In genomic region chr7:99181619-99182431, GRCm38 (mm10) we compare ENCODE assay signal across 8 mouse cellular contexts. TPM values are rescaled to one million over a fixed set of nuclear protein-coding genes. Genes with fewer than 3 reads are reported as not detected.
DNase-seq lines count a peak whose midpoint lies in the region; ATAC-seq and TF ChIP-seq lines count a peak whose summit lies in the region.

No protein-coding gene starts in this region.

- WGBS in hindbrain, embryonic 11.5 days = 21% methylated on average over 14 of the region's 14 CpGs
- WGBS in limb, embryonic 11.5 days = 22% methylated on average over 14 of the region's 14 CpGs
- WGBS in midbrain, embryonic 15.5 days = 20% methylated on average over 14 of the region's 14 CpGs

- TF ChIP-seq CTCF in left cerebral cortex, adult 2 months (IDR thresholded peaks at IDR 0.05) = no peak

- peak; percentile 38 to 44 for DNase-seq in left cerebral cortex, adult 2 months (ENCODE audit: extremely low spot score in 1 of 2, low spot score in 2 of 2)
- DNase-seq in left cerebral cortex, postnatal 4 days = no peak
- no peak for DNase-seq in hindbrain, embryonic 11.5 days (ENCODE audit: low spot score)
- no peak for DNase-seq in limb, embryonic 11.5 days (ENCODE audit: low spot score)
- DNase-seq in urinary bladder, adult 2 months (ENCODE audit: low spot score) = no peak

- peaks cover 2% of the 10 kb centered on the region; the same call in 1 of the 2 replicates for H3K4me1 ChIP-seq in brown adipose tissue, adult 24 weeks (ENCODE audit: control insufficient read depth, insufficient read depth, insufficient read length, low read length)
- H3K4me1 ChIP-seq in hindbrain, embryonic 11.5 days (replicated peaks; ENCODE audit: control insufficient read depth, insufficient read depth, low read length) = 0 out of 2 replicates have a peak, but pooled peaks cover 3% of the 10 kb centered on the region
- no peaks in the 10 kb centered on the region for H3K4me1 ChIP-seq in limb, embryonic 11.5 days (ENCODE audit: control insufficient read depth, insufficient read depth, low read length)
- peaks cover 12% of the 10 kb centered on the region for H3K4me1 ChIP-seq in midbrain, embryonic 15.5 days

- H3K36me3 ChIP-seq in hindbrain, embryonic 11.5 days (ENCODE audit: control insufficient read depth, insufficient read depth, low read length) = no peaks in the 10 kb centered on the region
- H3K36me3 ChIP-seq in limb, embryonic 11.5 days (ENCODE audit: control insufficient read depth, insufficient read depth, low read length) = no peaks in the 10 kb centered on the region
- H3K36me3 ChIP-seq in midbrain, embryonic 15.5 days (replicated peaks) = no peaks in the 10 kb centered on the region

- H3K27me3 ChIP-seq in hindbrain, embryonic 11.5 days (ENCODE audit: control insufficient read depth, insufficient read depth, low read length) = no peaks in the 10 kb centered on the region
- no peaks in the 10 kb centered on the region for H3K27me3 ChIP-seq in limb, embryonic 11.5 days (ENCODE audit: control insufficient read depth, insufficient read depth, low read length)
- H3K27me3 ChIP-seq in midbrain, embryonic 15.5 days (replicated peaks) = peaks cover 8% of the 10 kb centered on the region; the same call in 1 of the 2 replicates

- peak overlapping the region; percentile 78 for H3K4me3 ChIP-seq in left cerebral cortex, adult 2 months
- peak overlapping the region; percentile 75 for H3K4me3 ChIP-seq in brown adipose tissue, adult 24 weeks (ENCODE audit: insufficient read depth, low read depth, low read length)
- peak overlapping the region; percentile 68 for H3K4me3 ChIP-seq in hindbrain, embryonic 11.5 days (ENCODE audit: low read depth, low read length)
- H3K4me3 ChIP-seq in limb, embryonic 11.5 days (ENCODE audit: low read depth, low read length) = peak overlapping the region; percentile 67
- H3K4me3 ChIP-seq in midbrain, embryonic 15.5 days = peak overlapping the region; percentile 76

- peak overlapping the region; percentile 99 for H3K27ac ChIP-seq in left cerebral cortex, adult 2 months
- peak overlapping the region; percentile 91 for H3K27ac ChIP-seq in brown adipose tissue, adult 24 weeks (replicated peaks; ENCODE audit: low read depth, low read length)
- no peak overlapping the region for H3K27ac ChIP-seq in hindbrain, embryonic 11.5 days (ENCODE audit: low read depth, low read length)
- H3K27ac ChIP-seq in limb, embryonic 11.5 days (replicated peaks; ENCODE audit: low read depth, low read length) = no peak overlapping the region
- 0 out of 2 replicates have a peak overlapping the region, but pooled peaks have one; percentile 79 for H3K27ac ChIP-seq in midbrain, embryonic 15.5 days

- H3K9me3 ChIP-seq in hindbrain, embryonic 11.5 days (ENCODE audit: control insufficient read depth, low read length) = no peaks in the 10 kb centered on the region
- H3K9me3 ChIP-seq in limb, embryonic 11.5 days (ENCODE audit: control insufficient read depth, low read length) = no peaks in the 10 kb centered on the region
- no peaks in the 10 kb centered on the region for H3K9me3 ChIP-seq in midbrain, embryonic 15.5 days

- H3K9ac ChIP-seq in hindbrain, embryonic 11.5 days (ENCODE audit: low read depth, low read length) = peak overlapping the region; percentile 79
- H3K9ac ChIP-seq in limb, embryonic 11.5 days (ENCODE audit: low read length) = peak overlapping the region; percentile 83
- H3K9ac ChIP-seq in midbrain, embryonic 15.5 days = peak overlapping the region; percentile 89

- H3K4me2 ChIP-seq in hindbrain, embryonic 11.5 days (replicated peaks; ENCODE audit: low read depth, low read length) = peak overlapping the region; percentile 96
- peak overlapping the region; percentile 95 for H3K4me2 ChIP-seq in limb, embryonic 11.5 days (ENCODE audit: low read depth, severe bottlenecking)
- H3K4me2 ChIP-seq in midbrain, embryonic 15.5 days = peak overlapping the region; percentile 89

- intact Hi-C loops in left cerebral cortex, adult 2 months (cut with DNase I) = loop anchor here (2.0 kb wide), 1 partner anchor 67 kb away; no protein-coding TSS in a partner anchor
- intact Hi-C loops in left cerebral cortex, postnatal 4 days (cut with DNase I) = no loop called here

- ATAC-seq in hindbrain, embryonic 11.5 days (ENCODE audit: low FRiP score) = no peak; the same call in 1 of the 2 replicates
- peak; percentile 1; the same call in 1 of the 2 replicates for ATAC-seq in limb, embryonic 11.5 days (ENCODE audit: insufficient number of reproducible peaks, low FRiP score, low TSS enrichment, low read depth)
- 0 out of 2 replicates have a peak, but pooled peaks have one; percentile 9 for ATAC-seq in midbrain, embryonic 15.5 days (replicated peaks)
- no peak for ATAC-seq in erythroid progenitor cell, adult 5-6 weeks (replicated peaks; ENCODE audit: low FRiP score, poor library complexity, severe bottlenecking)

RNA-seq across cellular contexts. Expression of gene Dgat2, which starts 0.7 kb away (rescaled TPM):
- 10 to 100 TPM; 55.7 to 57.8 TPM for total RNA-seq in left cerebral cortex, adult 2 months (2021)
- total RNA-seq in left cerebral cortex, postnatal 4 days (2021) = 10 to 100 TPM; 31.9 to 37.2 TPM
- polyA plus RNA-seq in brown adipose tissue, adult 24 weeks (2012; ENCODE audit: insufficient read depth, insufficient read length, missing spikeins) = 1,082 and 1,581 TPM in 2 replicates
- polyA plus RNA-seq in hindbrain, embryonic 11.5 days (2014; fragmentation: Nextera tagmentation; extraction: Ambion mirVana) = 9.4 and 11.2 TPM in 2 replicates
- polyA plus RNA-seq in limb, embryonic 11.5 days (2014; fragmentation: Nextera tagmentation; extraction: Ambion mirVana) = 10.6 and 12.3 TPM in 2 replicates
- polyA plus RNA-seq in midbrain, embryonic 15.5 days (2015; fragmentation: Nextera tagmentation; extraction: Ambion mirVana) = 21.4 and 22.0 TPM in 2 replicates
- 0.42 and 7.6 TPM in 2 replicates for total RNA-seq in erythroid progenitor cell, adult 5-6 weeks (2015; ENCODE audit: low replicate concordance)
- total RNA-seq in erythroid progenitor cell, adult 5-6 weeks (2017; ENCODE audit: low replicate concordance) = 0.90 and 2.8 TPM in 2 replicates
- polyA plus RNA-seq in urinary bladder, adult 2 months (2012; rRNA removed) = 82.3 and 95.8 TPM in 2 replicates

RNA-seq across cellular contexts. Expression of gene Uvrag, which starts 40.9 kb away (rescaled TPM):
- total RNA-seq in left cerebral cortex, adult 2 months (2021) = 10 to 100 TPM; 47.6 to 68.3 TPM
- 10 to 100 TPM; 36.3 to 37.4 TPM for total RNA-seq in left cerebral cortex, postnatal 4 days (2021)
- 11.5 and 12.4 TPM in 2 replicates for polyA plus RNA-seq in brown adipose tissue, adult 24 weeks (2012; ENCODE audit: insufficient read depth, insufficient read length, missing spikeins)
- 11.7 and 13.1 TPM in 2 replicates for polyA plus RNA-seq in hindbrain, embryonic 11.5 days (2014; fragmentation: Nextera tagmentation; extraction: Ambion mirVana)
- 11.8 and 14.8 TPM in 2 replicates for polyA plus RNA-seq in limb, embryonic 11.5 days (2014; fragmentation: Nextera tagmentation; extraction: Ambion mirVana)
- 16.8 and 18.2 TPM in 2 replicates for polyA plus RNA-seq in midbrain, embryonic 15.5 days (2015; fragmentation: Nextera tagmentation; extraction: Ambion mirVana)
- total RNA-seq in erythroid progenitor cell, adult 5-6 weeks (2015; ENCODE audit: low replicate concordance) = 10.5 and 32.4 TPM in 2 replicates
- total RNA-seq in erythroid progenitor cell, adult 5-6 weeks (2017; ENCODE audit: low replicate concordance) = 9.6 and 15.6 TPM in 2 replicates
- polyA plus RNA-seq in urinary bladder, adult 2 months (2012; rRNA removed) = 19.4 and 21.5 TPM in 2 replicates

RNA-seq across cellular contexts. Expression of gene Mogat2, which starts 56.6 kb away (rescaled TPM):
- total RNA-seq in left cerebral cortex, adult 2 months (2021) = not detected
- total RNA-seq in left cerebral cortex, postnatal 4 days (2021) = under 1 TPM in 1 of 2 experiments, not detected in 1; 0.26 TPM
- 0.59 and 1.3 TPM in 2 replicates for polyA plus RNA-seq in brown adipose tissue, adult 24 weeks (2012; ENCODE audit: insufficient read depth, insufficient read length, missing spikeins)
- polyA plus RNA-seq in hindbrain, embryonic 11.5 days (2014; fragmentation: Nextera tagmentation; extraction: Ambion mirVana) = 11.1 and 14.5 TPM in 2 replicates
- polyA plus RNA-seq in limb, embryonic 11.5 days (2014; fragmentation: Nextera tagmentation; extraction: Ambion mirVana) = 37.0 and 41.3 TPM in 2 replicates
- 1.3 and 1.9 TPM in 2 replicates for polyA plus RNA-seq in midbrain, embryonic 15.5 days (2015; fragmentation: Nextera tagmentation; extraction: Ambion mirVana)
- 8.6 and 18.4 TPM in 2 replicates for total RNA-seq in erythroid progenitor cell, adult 5-6 weeks (2015; ENCODE audit: low replicate concordance)
- 2.3 TPM in 1 of 2 replicates, not detected in the other for total RNA-seq in erythroid progenitor cell, adult 5-6 weeks (2017; ENCODE audit: low replicate concordance)
- 1.0 and 1.3 TPM in 2 replicates for polyA plus RNA-seq in urinary bladder, adult 2 months (2012; rRNA removed)

Comparison
In these comparisons a context has a peak if more than half of its experiments do, and no peak if none do; other contexts are left out.
1. DNase-seq: peak in left cerebral cortex, adult 2 months (2 of 2); none in left cerebral cortex, postnatal 4 days (single experiment), hindbrain, embryonic 11.5 days (single experiment), limb, embryonic 11.5 days (single experiment) and urinary bladder, adult 2 months (single experiment).
2. H3K27ac ChIP-seq: peak in left cerebral cortex, adult 2 months (single experiment), brown adipose tissue, adult 24 weeks (single experiment) and midbrain, embryonic 15.5 days (single experiment); none in hindbrain, embryonic 11.5 days (single experiment) and limb, embryonic 11.5 days (single experiment).
3. ATAC-seq: peak in limb, embryonic 11.5 days (single experiment) and midbrain, embryonic 15.5 days (single experiment); none in hindbrain, embryonic 11.5 days (single experiment) and erythroid progenitor cell, adult 5-6 weeks (single experiment).
4. RNA of gene Dgat2, which starts 0.7 kb away (polyA plus RNA-seq): 1,082 to 1,581 TPM in brown adipose tissue, adult 24 weeks; 82.3 to 95.8 TPM in urinary bladder, adult 2 months, 21.4 to 22.0 TPM in midbrain, embryonic 15.5 days, 9.4 to 11.2 TPM in hindbrain, embryonic 11.5 days and 10.6 to 12.3 TPM in limb, embryonic 11.5 days; every median in the first group is over 10 times any median in the second.
5. Peak in every context shown above with its lines, with median percentiles within 50 percentile points of each other: H3K4me3 ChIP-seq, H3K4me2 ChIP-seq and H3K9ac ChIP-seq.